Mouse (Mus musculus) cerebellum, adult 11 months (tissue): ENCODE measurements around the gene Espl1.
A peak's percentile ranks its signal among the peaks of the same experiment; 100 is the strongest.

Source experiments
- DNase-seq: peaks from one replicate; pipeline ENCODE4 v3.0.0; 2022

Gene Espl1

DNA sequence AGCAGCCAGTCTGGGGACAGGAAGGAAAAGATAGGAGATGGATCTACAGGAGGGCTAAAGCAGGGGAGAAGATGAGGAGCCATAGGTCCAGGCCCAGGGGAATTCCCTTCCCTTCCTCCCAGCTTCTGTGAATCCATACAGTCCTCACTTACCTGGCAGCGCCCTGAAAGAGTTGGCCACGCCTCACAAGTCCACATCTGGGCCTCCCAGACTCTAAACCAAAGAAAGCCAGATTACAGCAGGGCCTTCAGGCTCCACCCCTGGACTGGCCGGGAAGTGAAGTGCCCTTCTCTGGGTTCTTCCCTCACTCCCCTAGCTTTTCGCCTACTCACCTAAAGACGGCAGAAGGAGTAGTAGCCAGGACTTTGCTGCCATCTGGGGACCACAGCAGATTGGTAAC is 43.5 kb downstream of the Espl1 start:
- no peak for DNase-seq

DNA sequence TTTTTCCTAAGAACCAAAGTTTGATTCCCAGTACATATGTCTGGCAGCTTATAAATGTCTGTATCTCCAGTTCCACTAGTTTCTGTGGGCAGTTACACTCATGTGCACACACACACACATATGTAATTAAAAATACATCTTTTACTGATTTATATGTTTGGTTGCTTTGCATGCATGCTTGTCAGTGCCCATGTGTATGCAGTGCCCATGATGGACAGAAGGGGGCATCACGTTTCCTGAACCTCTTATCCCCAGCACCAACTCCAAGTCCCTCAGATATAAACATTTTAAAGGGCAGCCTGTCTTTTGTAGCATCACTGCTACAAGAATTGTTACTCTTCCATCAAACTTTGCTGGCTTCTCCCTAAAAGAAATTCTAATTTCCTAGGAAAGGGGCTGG is 45.5 kb downstream of the Espl1 start:
- no peak for DNase-seq

DNA sequence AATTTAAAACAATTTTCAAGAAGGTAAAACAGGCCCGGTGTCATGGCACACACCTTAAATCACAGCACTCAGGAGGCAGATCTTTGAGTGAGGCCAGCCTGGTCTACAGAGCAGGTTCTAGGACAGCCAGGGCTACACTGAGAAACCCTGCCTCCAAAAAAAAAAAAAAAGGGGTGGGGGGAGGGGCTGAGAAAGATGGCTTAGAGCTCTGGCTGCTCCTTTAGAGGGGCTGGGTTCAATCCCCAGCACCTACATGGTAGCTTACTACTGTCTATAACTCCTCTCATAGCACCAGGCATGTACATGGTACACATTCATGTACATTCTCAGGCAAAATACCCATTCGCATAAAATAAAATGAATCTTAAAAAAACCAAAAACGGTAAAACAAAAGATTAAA is 48.4 kb downstream of the Espl1 start:
- DNase-seq = no peak

DNA sequence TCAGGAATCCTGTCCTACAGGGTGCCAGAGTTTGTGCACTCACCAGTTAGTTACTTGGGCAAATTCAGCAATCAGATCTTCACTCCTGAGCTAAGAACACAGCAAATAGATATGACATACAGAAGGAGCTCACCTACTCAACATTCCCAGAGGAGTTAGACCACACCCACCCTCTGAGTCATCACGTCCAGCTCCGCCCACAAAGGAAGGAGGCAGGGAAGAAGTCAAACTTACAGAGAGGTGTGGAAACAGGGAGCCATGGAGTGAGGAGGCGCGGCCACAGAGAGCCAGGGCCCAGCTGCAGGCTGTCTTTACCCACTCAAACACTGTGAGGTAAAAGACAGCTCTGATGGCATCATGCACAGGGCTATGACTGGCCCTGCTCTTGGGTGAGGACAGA is 50.4 kb downstream of the Espl1 start:
- DNase-seq = no peak

DNA sequence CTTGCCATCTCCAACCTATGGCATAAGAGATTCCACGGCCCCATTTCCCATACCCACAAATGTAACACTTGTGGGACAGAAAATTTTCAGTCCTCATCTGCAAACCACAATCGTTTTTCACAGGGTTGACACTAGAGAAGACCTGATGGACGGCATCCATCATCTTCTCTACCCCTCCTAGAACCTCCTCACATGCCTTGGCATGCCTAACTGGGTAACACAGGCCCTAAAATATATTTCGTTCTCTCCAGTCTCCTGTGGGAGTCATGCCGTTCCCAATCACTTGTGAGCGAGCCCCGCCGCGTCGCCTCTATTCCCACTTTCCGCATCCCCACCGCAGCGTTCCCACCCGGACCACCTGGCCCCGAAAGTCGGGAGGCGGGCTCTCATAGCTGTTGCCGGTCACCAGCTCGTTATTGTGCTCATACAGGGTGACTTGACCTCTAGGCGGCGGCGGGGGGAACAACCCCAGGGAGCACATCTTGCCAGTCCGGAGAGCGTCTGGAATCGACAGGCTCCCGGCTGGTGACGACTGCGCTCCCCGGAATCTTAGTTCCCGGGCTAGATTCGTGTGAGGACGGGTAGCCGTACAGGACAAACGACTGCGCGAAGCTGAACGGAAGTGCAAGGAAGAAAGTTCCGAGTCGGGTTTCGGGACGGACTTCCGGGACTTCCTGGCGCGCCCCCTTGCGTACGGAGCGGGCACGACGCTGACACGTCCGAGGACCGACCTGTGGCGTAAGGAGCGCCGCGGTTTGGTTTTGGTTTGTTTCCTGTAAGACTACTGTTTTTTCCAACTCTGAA is 54.3 kb downstream of the Espl1 start, which contains the start of gene Aaas:
Gene Aaas, minus strand, starts transcription at position 634 of the 804 bp plus-strand sequence.
- DNase-seq = peak; percentile 93

DNA sequence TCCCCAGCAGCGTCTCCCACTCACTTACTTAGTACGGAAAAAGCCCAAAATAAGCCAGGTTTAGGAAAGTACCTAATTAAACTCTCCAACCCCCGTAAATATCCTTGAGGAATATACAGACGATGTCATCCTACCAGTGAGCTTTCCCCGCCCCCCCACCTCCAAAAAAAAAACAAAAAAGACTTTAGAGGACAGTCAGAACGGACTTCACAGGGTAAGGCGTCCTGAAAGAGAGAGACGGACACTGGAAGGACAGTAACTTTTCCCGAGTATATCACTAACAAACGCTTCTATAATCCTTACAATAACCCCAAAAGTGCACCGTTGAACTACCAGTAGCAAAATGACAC is 54.9 kb downstream of the Espl1 start:
- no peak for DNase-seq

DNA sequence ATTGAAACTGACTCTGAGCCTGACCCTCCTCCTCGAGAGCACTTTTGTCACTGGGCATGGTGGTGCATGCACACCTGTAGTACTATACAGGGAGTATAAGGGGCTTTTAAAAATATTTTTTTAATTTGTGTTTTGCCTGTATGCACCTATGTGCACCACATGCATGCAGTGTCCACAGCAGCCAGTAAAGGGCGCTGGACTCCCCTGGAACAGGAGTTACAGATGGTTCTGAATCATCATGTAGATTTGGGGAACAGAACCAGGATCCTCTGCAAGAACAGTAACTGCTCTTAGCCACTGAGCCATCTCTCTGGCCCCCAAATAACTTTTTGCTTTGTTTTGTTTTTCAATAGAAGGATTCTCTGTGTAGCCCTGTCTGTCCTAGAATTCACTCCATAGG is 56.1 kb downstream of the Espl1 start:
- no peak for DNase-seq

DNA sequence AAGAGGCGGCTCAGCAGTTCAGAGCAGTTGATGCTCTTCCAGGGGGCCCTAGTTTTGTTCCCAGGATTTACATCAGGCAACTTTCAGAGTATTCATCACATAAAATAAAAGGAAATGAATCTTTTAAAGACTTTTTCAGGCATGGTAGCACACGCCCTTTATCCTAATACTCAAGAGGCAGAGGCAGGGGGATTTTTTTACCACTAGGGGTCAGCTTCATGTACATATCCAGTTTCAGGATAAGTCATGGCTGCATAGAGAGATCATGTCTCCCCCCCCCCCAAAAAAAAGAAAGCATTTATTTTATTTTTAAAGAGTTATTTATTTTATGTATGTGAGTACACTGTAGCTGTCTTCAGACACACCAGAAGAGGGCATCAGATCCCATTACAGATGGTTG is 57.9 kb downstream of the Espl1 start:
- no peak for DNase-seq

DNA sequence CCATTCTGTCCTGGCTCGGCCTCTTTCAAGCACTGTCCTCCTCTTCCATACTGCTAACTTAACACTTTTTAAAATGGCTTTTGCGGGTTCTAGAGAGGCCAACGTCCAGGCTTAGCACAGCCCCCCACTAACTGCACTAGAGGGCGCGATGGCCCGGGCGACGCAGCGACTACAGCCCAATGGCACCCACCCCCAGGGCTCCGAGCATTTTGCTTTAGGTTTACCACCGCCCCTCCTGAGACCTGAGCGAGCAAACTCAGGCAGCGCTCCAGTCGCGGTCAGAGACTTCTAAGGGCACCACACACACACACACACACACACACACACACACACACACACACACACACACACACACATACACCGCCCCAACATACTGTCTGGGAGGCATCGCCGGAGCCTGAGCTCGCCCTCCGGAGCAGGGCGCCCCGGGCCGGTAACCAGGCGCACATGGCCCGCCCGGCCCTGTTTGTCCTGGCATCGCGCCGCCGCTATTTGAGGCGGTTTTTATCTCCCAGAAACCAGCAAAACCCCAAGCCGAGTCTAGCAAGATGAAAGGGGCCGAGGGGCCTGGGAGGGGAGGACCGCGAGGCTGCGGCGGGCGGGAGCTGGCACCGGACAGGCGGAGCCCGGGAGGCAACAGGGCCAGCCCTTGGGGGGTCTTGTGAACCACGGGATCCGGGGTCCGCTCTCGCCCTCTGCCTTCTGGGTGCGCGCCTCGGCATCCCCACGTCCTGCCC is 59.2 kb downstream of the Espl1 start:
- no peak for DNase-seq

DNA sequence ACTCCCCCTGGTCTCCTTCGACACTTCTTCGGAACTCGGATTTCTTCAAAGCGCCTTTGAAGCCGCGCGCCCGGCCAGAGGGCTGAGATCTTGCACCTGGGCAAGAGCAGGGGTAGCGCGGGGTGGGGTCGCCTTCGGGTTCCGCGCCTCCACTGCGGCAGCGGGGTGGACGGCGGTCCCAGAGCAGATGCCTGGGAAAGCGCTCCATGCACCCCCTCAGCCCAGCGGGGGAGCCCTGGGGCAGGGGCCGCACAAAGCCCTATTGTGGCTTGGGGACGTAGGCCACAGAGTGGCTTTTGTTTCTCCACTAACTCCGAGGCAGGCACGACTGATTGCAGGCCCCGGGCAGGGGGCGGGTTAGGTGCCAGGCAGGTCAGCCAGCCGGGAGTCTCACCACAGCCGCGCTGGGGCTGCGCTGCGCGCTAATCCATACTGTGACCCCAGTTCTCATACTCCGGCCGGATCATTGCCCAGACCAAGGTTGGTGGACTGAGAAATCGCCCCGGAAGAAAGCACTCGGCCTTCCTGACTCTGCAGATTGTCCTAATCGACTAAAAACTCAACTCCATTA is 59.9 kb downstream of the Espl1 start:
- no peak for DNase-seq

DNA sequence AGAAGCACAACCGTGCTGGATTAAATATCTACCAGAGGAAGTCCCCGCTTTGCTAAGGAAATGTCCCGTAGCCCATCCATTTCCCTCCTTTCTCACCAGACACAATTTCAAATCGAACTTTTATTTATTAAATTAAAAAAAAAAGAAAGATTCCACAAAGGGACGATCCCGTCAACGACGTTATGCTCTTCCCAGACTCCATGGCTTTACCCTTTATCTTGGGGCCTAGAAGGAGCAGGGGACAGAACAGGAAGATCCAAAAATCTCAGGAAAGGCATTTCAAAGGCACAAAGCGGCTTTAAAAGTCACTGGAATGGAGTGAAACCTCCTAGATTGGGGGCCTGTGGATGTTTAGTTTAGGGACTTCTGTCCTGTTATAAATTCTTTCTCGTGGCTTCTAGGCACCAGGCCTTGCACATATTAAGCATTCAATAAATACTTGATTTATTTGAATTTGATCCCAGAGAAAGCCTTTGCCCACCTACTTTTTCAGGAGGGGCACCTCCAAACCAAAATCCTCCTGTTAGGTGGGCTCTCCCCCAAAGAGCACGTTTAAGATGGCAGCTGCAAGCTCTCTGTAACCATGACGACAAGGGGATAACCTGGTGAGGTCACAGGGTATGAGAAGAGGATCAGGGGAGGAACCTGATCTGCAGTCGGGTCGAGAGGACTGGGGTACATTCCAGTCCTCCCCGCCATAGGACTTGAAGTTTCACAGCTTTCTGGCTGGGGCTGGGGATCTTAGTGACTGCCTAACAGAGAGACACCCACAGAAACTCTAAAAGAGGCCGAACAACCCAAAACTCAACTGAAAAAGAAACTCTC is 60.6 kb downstream of the Espl1 start:
- no peak for DNase-seq

DNA sequence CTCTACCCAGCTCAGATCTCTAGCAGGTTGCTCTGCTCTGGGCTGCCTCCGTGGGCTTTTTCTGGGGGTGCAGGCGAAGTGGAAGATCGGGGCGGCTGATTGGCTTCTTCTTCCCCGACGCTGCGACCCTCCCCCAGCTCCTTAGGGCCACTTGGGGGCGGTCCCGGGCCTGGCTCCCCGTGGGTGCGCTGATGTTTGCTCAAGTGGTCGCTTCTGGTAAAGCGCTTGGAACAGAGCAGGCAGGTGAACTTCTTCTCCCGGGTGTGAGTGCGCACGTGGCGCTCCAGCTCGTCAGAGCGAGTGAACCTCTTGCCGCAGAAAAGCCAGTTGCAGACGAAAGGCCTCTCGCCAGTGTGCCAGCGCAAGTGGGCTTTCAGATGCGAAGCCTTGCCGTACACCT is 62.1 kb downstream of the Espl1 start:
- no peak for DNase-seq

DNA sequence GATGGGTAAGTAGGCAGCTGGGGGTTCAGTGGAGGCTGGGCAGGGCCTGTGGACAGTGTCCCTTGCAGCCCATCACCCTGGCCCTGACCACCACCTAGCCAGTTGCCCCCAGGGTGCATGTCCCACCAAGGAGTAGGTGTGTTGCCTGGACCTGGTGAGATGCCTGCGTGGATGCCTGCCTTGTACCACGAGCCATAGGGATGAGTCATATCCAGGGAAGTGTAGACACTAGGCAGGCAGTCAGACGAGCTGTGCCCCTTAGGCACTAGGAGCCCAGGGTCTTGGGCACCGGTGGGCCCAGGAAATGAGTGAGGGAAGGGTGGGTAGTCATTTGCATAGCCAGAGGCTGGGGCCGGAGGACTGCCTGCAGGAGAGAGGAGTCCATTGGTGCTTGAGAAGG is 62.8 kb downstream of the Espl1 start:
- DNase-seq = no peak

DNA sequence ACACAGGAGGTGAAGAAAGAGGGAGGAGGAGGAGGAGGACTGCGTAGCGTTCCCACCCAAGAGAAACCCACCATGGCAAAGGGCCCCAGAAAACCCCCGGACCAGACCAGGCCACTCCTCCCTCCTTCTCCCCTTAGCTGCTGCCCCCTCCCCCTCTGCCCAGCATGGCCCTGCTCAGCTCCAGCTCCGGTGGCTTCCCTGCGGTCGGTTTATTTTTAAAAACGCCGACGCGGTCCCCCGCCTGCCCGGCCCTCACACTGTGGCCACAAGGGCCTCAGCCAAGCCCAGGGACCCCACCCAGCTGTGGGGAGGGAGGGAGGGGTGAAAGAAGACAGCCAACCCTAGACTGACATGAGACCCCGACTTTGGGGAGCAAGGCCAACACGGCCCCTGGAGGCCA is 66.6 kb downstream of the Espl1 start:
- DNase-seq = no peak

DNA sequence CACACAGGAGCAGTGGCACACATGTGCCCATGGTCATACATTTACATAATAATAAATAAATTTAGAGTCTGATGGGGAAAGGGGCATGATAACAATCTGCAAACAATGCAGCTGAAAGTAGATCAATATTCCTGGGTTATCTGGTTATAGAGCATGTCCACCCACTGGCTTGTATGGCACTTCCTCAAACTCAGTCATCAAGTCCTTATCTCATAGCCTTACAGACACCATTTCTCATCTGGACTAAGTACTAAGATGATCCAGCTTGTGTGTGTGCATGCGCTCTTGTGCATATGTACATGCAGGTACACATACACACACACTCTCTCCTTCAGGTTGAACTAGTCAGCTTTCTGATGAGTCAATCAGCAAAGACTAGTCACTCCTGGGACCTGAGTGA is 68.6 kb downstream of the Espl1 start:
- DNase-seq = no peak

DNA sequence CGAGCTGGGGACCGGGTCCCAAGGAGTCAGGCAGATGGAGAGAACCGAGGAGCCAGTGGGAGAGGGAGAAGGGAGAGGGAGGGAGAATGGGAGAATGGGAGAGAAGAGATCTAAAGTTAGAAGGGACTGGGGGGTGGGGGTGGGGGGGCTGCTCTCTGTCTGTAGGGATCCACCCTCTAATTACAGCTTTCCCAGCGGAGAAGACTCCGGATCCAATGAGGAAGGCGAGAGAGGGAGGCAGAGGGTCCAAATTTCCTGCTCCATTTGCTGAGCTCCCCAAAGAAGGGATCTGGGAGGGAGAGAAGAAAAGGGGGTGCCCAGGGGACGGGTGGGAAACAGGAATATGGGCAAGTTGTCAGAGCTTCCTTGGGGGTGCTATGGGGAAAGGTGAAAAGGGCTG is 70.2 kb downstream of the Espl1 start:
- DNase-seq = no peak

DNA sequence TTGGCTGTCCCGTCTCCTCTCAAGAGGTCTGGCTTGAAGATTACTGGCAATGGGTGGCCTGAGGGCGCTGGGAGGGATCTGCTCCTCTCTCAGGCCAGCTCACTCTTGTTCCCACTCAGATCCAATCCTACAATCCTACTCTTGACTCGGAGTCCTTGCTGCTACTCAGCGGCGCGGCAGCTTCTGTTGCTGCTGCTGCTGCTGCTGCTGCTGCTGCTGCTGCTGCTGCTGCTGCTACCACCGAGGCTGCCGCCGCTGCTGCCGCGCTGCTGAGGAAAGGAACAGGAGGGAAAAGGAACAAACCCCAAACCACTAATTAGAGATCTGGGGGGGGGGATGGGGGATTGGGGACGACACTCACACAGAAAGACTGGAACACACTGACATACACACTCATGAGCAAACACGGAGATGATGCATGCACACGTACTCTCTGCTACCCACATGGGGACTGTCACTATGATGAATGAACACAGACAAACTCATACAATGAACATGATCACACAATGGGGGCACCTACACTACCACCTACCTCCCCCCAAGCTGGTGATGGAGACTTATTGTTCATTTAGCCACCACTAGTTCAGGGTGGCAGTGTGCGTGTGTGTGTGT is 70.8 kb downstream of the Espl1 start, which contains the start of gene Sp7:
Gene Sp7, minus strand, starts transcription at position 450 of the 612 bp plus-strand sequence.
- DNase-seq = no peak

DNA sequence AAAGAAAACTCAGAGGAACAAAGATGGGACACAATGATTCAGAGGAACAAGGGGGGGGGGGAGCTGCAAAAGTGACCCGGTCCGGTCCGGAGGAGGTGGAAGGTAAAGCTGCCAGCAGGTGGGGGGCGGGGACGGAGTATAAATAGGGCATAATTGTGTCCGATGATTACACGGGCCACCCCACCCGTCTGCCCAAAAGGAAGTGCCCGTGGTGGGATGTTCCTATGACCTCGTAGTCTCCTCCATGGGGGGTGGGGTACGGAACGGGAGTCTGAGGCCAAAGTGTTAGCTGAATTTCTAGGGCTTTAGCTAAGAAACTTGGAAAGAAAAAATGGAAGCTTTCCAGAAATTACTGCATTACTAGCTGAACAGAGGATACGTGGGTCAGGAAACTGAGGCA is 73.9 kb downstream of the Espl1 start:
- DNase-seq = no peak

DNA sequence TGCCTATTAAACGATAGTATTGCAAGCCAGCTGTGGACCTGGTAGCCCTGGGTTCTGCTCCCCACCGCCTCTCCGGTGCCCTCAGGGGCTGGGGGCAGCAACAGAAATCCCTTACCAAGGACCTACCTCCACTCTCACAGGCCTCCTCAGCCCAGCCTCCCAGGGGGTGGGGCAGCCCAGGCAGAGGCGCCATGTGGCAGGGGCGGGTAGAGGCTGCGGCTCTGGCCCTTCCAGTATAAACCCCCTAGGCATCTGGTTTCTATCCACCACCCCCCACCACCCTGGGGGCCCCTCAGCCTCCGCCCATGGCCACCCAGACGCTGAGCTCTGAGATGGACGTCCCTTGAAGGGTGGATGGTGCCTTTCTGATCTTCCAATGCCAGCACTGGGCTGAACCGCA is 74.7 kb downstream of the Espl1 start:
- no peak for DNase-seq
